Mouse (Mus musculus): ENCODE measurements around the gene Irak2. TPM values are rescaled to one million over a fixed set of nuclear protein-coding genes. Genes with fewer than 3 reads are reported as not detected.
A peak's percentile ranks its signal among the peaks of the same experiment; 100 is the strongest.
"Not testable (repeated sequence)": the region's sequence is repeated elsewhere in the genome, so short reads cannot be mapped to it uniquely, and the experiment has no call there.

Irak2 gene
- polyA plus RNA-seq, 1 experiment from 2014 or later, result 3.0 TPM

DNA sequence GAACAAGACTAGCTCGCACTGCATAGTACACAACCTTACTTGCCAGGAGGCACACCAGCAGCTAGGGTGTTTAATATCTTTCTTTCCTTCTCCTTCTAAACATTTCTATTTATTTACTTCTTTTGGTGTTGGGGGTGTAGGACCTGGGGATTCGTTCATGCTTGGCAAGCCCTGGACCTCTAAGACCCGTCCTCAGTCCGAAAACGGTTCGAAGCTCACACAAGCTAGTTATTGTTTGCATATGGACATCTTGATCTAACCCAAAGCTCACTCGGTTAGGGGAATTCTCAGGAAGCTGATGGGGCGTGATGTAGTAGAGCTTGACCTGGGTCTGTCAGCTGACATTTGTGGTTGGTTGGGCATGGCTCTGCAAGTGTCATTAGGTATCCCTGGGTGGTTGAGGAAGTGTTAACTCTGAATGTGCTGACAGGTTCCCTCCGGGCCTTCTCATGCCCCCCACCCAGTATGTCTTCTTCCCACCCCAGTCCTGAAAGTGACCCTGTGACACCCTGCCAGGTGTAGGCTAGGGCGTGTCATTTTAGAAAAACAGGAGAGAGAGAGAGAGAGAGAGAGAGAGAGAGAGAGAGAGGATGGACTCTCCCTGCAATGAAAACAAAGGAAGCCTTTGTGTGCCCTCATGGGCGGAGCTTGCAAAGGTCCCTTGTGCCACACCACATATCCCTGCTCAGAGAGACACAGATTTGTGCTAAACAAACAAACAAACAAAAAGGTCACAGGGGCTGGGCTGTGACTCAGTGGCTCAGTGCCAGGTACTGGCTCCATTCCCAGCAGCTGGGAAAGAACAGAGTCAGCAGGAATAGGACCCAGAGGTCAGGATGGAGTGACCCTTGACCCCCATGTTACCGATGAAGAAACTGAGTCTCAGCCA is 23.3 kb downstream of the Irak2 start:
- Histone ChIP-seq H3K27me3 (ENCODE audit: low read depth, poor library complexity, severe bottlenecking) (no peaks in the 10 kb centered on the region), H3K4me3 (no peak overlapping the region), H3K27ac (replicated peaks) (no peak overlapping the region), H3K9me3 (replicated peaks) (no peaks in the 10 kb centered on the region), H3K36me3 (no peaks in the 10 kb centered on the region), H3K4me1 (peaks cover 13% of the 10 kb centered on the region)
- WGBS, result 71% methylated on average over 12 of the region's 12 CpGs
- no peak for DNase-seq (ENCODE audit: low spot score)

DNA sequence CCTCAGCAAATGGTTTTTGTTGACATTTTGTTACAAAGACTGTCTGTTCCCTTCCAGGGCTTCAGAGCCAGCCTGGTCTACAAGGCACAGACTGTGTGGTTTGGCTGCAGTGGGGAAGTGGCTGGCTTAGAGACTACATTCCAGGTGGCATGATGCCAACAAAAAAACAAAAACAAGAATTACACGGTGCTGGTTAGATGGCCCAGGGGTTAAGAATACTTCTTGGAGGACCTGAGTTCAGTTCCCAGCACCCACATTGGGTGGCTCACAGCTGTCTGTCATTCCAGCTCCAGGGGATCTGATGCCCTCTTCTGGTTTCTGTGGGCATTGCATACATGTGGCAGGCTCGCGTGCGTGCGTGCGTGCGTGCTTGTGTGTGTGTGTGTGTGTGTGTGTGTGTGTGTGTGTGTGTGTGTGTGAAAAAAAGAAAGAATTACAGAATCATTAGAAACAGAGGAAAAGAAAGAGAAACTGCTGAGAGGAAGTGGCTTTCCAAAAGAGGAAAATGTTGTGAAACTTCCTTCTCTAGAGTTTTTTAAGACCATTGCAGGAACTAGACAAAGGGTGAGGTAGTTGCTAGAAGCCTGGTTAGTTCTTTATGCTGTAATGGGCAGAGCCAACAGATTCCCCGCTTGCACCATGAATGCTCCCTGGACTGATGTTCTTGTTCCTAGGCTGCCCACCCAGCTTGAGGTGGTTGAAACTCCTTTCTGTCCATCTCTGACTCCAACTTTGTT is 24.9 kb downstream of the Irak2 start:
- DNase-seq (ENCODE audit: low spot score), result no peak
- 96% methylated on average over 8 of the region's 8 CpGs for WGBS
- Histone ChIP-seq H3K4me1 (peaks cover 17% of the 10 kb centered on the region), H3K27ac (replicated peaks) (no peak overlapping the region), H3K36me3 (no peaks in the 10 kb centered on the region), H3K27me3 (ENCODE audit: low read depth, poor library complexity, severe bottlenecking) (no peaks in the 10 kb centered on the region), H3K4me3 (no peak overlapping the region), H3K9me3 (replicated peaks) (no peaks in the 10 kb centered on the region)

DNA sequence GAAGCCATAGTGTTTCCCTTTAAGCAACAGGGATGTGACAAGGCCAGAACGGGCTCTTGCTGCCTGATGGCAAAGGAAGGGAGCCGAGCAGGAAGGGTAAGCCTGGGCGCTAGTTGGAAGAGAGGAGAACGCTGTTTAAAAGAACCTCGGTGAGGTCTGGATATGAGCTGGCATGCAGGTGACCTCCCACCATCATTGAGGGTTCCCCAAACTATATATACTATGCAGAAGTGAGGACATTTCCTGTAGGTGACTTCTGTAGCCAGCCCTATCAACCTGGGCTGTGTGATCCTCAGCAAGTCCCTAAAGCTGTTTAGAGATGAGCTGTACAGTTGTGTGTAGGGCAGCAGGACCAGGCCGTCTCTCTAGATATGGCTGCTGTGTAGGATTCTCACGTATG is 26.0 kb downstream of the Irak2 start:
- H3K4me3 ChIP-seq, result no peak overlapping the region
- no peak overlapping the region for H3K27ac ChIP-seq (replicated peaks)
- no peak for DNase-seq (ENCODE audit: low spot score)
- H3K36me3 ChIP-seq, result no peaks in the 10 kb centered on the region
- WGBS, result 83% methylated on average over 7 of the region's 7 CpGs
- H3K4me1 ChIP-seq, result peaks cover 24% of the 10 kb centered on the region
- no peaks in the 10 kb centered on the region for H3K27me3 ChIP-seq (ENCODE audit: low read depth, poor library complexity, severe bottlenecking)
- no peaks in the 10 kb centered on the region for H3K9me3 ChIP-seq (replicated peaks)

DNA sequence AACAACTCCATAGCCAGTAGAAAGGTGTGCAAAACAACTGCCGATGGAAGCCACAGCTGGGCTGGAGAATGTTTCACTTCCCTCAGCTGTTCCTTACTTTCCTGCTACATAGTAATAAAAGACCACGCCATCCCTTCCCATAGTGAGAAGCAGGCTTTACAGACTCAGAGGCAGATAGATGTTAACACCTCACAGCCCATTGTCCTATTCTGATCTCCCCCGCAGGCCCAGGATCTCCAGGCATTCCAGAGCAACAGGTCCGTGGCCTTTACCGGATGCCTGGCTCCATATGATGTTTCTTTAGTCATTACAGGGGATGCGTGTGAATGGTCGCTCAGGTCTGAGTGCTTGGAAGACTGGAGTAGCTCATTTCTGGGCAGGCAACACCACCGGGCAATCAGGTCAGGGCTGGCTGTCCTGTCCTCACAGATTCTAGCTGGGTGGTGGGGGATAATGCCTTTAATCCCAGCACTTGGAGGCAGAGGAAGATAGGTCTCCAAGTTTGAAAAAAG is 29.4 kb downstream of the Irak2 start:
- peaks cover 11% of the 10 kb centered on the region for H3K4me1 ChIP-seq
- no peaks in the 10 kb centered on the region for H3K36me3 ChIP-seq
- no peak for DNase-seq (ENCODE audit: low spot score)
- H3K27ac ChIP-seq (replicated peaks), result no peak overlapping the region
- H3K4me3 ChIP-seq, result no peak overlapping the region
- H3K9me3 ChIP-seq (replicated peaks), result no peaks in the 10 kb centered on the region
- no peaks in the 10 kb centered on the region for H3K27me3 ChIP-seq (ENCODE audit: low read depth, poor library complexity, severe bottlenecking)
- 66% methylated on average over 8 of the region's 8 CpGs for WGBS

DNA sequence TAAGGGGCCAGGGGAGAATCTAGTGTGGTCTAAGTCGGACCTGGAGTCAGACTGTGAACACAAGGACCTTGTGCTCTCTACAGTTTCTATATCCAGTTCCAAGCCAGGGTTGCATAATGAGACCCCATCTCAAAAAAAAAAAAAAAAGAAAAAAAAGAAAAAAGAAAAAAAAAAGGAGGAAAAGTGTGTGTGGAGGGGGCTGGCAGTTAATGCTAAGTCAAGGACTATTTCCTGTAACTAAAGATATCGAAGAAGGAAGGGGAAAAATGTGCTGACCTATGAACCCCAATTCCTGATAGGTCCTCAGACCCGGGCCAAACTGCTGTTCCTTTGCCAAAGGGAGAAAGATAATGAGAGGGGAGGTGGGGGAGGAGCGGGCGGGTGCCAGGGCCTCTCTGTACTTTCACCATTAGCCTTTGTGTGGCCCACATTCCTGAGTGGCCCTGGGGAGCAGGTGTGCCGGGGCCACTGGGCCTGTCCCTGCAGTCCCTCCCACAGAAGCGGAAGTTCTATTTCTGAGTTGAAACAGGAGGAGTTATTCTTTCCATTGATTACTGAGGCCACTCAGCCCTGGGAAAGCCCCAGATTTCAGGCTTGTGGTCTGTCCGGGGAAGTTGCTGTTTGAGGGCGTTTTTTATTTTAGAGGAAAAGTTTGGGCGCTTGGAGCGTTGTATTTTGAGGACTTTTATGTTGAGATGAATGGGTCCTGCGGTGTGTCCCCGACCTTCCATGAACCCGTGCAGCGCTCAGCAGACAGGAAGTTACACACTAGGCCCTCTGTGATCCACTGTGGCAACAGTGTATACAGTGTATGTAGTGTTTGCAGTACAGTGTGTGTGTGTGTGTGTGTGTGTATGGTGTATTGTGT is 30.3 kb downstream of the Irak2 start:
- H3K36me3 ChIP-seq, result no peaks in the 10 kb centered on the region
- no peaks in the 10 kb centered on the region for H3K27me3 ChIP-seq (ENCODE audit: low read depth, poor library complexity, severe bottlenecking)
- no peak for DNase-seq (ENCODE audit: low spot score)
- 59% methylated on average over 15 of the region's 15 CpGs for WGBS
- no peaks in the 10 kb centered on the region for H3K9me3 ChIP-seq (replicated peaks)
- 0 out of 2 replicates have a peak overlapping the region, but pooled peaks have one; percentile 52 for H3K27ac ChIP-seq (replicated peaks)
- H3K4me3 ChIP-seq, result no peak overlapping the region
- peaks cover 11% of the 10 kb centered on the region for H3K4me1 ChIP-seq

DNA sequence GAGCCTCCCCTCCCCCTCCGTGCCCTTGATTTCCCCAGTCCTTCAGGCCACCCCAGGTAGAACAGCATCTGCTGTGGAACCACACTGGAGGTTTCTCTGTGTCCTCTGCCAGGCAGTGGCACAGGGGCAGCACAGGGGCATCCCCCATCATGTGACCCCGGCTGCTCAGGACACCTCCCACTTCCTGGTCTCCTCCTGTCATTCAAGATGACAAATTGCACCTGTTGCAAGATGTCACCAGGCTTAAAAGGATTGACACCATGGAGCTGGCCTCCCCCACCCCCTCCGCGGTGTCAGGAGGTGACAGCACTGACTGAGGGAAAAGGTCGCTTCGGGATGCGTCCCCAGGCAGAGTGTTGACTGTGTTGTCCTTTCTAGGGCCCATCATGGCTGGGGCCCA is 31.6 kb downstream of the Irak2 start:
- no peak for DNase-seq (ENCODE audit: low spot score)
- Histone ChIP-seq H3K27ac (replicated peaks) (no peak overlapping the region), H3K4me3 (no peak overlapping the region), H3K4me1 (peaks cover 11% of the 10 kb centered on the region), H3K36me3 (no peaks in the 10 kb centered on the region), H3K9me3 (replicated peaks) (no peaks in the 10 kb centered on the region), H3K27me3 (ENCODE audit: low read depth, poor library complexity, severe bottlenecking) (no peaks in the 10 kb centered on the region)
- WGBS, result 85% methylated on average over 7 of the region's 7 CpGs

DNA sequence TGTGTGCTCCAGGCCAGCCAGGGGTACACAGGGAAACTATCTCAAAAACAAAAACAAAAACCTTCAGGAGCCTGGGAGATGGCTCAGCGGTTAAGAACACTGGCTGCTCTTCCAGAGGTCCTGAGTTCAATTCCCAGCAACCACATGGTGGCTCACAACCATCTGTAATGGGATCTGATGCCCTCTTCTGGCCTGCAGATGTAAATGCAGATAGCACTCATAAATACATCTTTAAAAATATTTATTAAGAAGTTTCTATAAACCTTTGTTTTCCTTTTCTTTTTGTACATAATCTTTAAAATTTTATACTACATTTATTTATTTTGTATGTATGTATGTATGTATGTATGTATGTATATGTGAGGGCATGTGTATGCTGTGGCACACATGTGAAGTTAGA is 33.8 kb downstream of the Irak2 start:
- H3K4me3 ChIP-seq; DNase-seq (ENCODE audit: low spot score); H3K36me3 ChIP-seq; H3K27ac ChIP-seq (replicated peaks); H3K27me3 ChIP-seq (ENCODE audit: low read depth, poor library complexity, severe bottlenecking); H3K9me3 ChIP-seq (replicated peaks): not testable (repeated sequence)
- WGBS, result 88% methylated on average over 1 of the region's 1 CpGs
- peaks cover 11% of the 10 kb centered on the region for H3K4me1 ChIP-seq

DNA sequence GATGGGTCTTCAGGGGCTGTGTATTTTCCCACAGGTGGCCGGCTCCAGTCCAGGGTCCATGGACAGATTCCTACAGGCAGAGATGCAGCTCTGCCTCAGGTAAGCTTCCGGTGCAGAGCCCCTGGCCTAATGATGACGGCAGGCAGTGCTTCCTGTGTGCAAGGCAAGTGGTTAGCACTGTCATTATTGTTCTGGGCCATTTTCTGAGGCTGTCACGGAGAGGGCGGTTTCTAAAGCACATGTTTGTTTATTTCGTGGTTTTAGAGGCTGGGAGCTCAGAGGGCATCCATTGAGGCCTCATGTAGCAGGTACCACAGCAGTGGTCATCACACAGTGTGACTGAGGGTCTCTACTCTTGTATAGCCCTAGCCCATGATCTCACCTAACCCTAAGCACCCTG is 34.7 kb downstream of the Irak2 start:
- 84% methylated on average over 6 of the region's 6 CpGs for WGBS
- Histone ChIP-seq H3K27me3 (ENCODE audit: low read depth, poor library complexity, severe bottlenecking) (no peaks in the 10 kb centered on the region), H3K36me3 (no peaks in the 10 kb centered on the region), H3K9me3 (replicated peaks) (no peaks in the 10 kb centered on the region), H3K27ac (replicated peaks) (no peak overlapping the region), H3K4me3 (no peak overlapping the region), H3K4me1 (peaks cover 7% of the 10 kb centered on the region)
- no peak for DNase-seq (ENCODE audit: low spot score)

DNA sequence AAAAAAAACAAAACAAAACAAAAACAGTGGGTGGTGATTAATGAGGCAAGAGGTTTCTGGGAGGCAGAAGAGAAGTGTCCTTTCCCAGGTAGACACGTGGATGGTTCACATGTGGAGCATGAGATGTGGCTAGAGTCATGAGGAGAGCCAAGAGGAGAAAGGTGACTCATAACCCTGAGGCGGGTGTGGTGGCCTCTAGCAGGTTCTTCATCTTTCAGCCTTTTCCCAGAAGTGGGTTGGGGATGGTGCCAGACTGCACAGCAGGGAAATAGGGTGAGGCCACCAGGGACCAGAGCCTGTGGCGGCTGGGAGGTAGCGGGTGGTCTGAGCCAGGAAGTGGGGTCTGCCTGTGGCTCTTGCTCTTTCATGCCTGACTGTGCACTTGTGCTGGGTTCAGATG is 37.0 kb downstream of the Irak2 start:
- H3K4me3 ChIP-seq, result no peak overlapping the region
- no peaks in the 10 kb centered on the region for H3K27me3 ChIP-seq (ENCODE audit: low read depth, poor library complexity, severe bottlenecking)
- H3K36me3 ChIP-seq, result no peaks in the 10 kb centered on the region
- no peak for DNase-seq (ENCODE audit: low spot score)
- 87% methylated on average over 4 of the region's 4 CpGs for WGBS
- H3K9me3 ChIP-seq (replicated peaks), result no peaks in the 10 kb centered on the region
- peaks cover 7% of the 10 kb centered on the region; the same call in 1 of the 2 replicates for H3K4me1 ChIP-seq
- no peak overlapping the region for H3K27ac ChIP-seq (replicated peaks)

DNA sequence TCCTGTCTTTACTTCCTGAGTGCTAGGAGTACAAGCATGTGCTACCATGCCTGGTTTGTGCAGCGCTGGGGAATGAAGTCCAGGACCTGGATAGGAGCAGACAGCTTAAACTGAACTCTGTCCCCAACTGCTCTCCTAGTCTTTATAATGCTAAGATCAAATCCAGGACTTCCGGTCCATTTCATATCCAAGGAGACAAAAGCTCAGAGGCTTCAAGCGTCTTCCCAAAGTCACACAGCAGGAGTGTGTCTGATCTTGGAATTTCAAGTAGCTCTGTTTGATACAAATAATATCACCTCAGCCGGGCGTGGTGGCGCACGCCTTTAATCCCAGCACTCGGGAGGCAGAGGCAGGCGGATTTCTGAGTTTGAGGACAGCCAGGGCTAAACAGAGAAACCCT is 37.7 kb downstream of the Irak2 start:
- Histone ChIP-seq H3K27ac (replicated peaks) (no peak overlapping the region), H3K36me3 (no peaks in the 10 kb centered on the region), H3K4me1 (peaks cover 7% of the 10 kb centered on the region; the same call in 1 of the 2 replicates), H3K4me3 (no peak overlapping the region), H3K9me3 (replicated peaks) (no peaks in the 10 kb centered on the region), H3K27me3 (ENCODE audit: low read depth, poor library complexity, severe bottlenecking) (no peaks in the 10 kb centered on the region)
- no peak for DNase-seq (ENCODE audit: low spot score)
- WGBS, result 94% methylated on average over 9 of the region's 9 CpGs

DNA sequence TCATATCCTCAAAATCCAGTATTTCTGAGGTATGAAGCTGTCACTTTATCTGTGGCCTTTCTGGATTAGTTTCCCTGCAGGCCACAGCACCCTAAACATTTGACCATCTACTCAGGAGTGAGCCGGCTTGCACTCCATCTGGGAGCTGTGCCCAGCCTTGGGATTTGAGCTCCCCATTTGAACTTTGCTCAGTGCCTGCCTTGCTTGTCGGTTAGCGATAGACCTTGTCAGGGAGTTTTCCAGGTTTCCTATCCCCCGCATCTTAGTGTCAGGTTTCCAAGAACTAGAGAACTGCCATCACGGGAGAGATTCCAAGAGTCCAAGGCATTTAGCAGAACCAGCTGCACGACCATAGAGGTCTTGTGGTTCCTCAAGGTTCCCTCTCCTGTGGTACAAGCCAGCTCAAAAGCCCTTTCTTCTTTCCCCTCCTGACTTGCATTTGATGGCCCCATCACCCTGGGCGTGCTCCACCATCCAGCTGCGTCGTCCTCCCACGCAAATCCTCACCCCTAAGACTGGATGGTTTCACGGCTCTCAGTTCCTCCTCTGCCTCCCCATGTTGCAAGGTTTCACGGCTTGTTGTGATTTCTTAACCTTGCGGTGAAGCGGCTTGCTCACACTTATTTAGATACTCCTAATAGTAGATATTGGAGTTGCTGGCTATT is 38.9 kb downstream of the Irak2 start:
- H3K27ac ChIP-seq (replicated peaks), result no peak overlapping the region
- peaks cover 7% of the 10 kb centered on the region; the same call in 1 of the 2 replicates for H3K4me1 ChIP-seq
- no peaks in the 10 kb centered on the region for H3K36me3 ChIP-seq
- WGBS, result 82% methylated on average over 14 of the region's 14 CpGs
- H3K4me3 ChIP-seq, result no peak overlapping the region
- no peaks in the 10 kb centered on the region for H3K27me3 ChIP-seq (ENCODE audit: low read depth, poor library complexity, severe bottlenecking)
- no peak for DNase-seq (ENCODE audit: low spot score)
- H3K9me3 ChIP-seq (replicated peaks), result no peaks in the 10 kb centered on the region

Measured in midbrain, embryonic 10.5 days (tissue).